Mouse (Mus musculus): ENCODE measurements around the gene Olfr432.
"Not testable (repeated sequence)": the region's sequence is repeated elsewhere in the genome, so short reads cannot be mapped to it uniquely, and the experiment has no call there.

The Olfr432 gene

GRCm38 (mm10) chr1:174048893-174049292 lies at the start of gene Olfr432:
Gene Olfr432, plus strand, starts transcription at chr1:174049205.
- in situ Hi-C loops (cut with MboI, MseI), result no loop called here

- in situ Hi-C loops (cut with MboI, MseI), result loop anchor here (5.0 kb wide), 1 partner anchor 117 kb away; no protein-coding TSS in a partner anchor
Observed at GRCm38 (mm10) chr1:174004352-174005109, 44.5 kb upstream of the Olfr432 start.

- in situ Hi-C loops (cut with MboI, MseI), result not testable (repeated sequence)
Observed at GRCm38 (mm10) chr1:174007050-174007449, 42.0 kb upstream of the Olfr432 start.

- in situ Hi-C loops (cut with MboI, MseI), result no loop called here
Observed at GRCm38 (mm10) chr1:174031698-174032097, 17.3 kb upstream of the Olfr432 start, which contains the start of gene Ifi205. Gene Ifi205, minus strand, starts transcription at chr1:174031810.

- in situ Hi-C loops (cut with MboI, MseI), result no loop called here
Observed at GRCm38 (mm10) chr1:174035841-174036240, 13.2 kb upstream of the Olfr432 start.

GRCm38 (mm10) chr1:174038480-174038879 lies 10.5 kb upstream of the Olfr432 start:
- in situ Hi-C loops (cut with MboI, MseI), result no loop called here

- in situ Hi-C loops (cut with MboI, MseI), result no loop called here
Observed at GRCm38 (mm10) chr1:174040523-174041177, 8.4 kb upstream of the Olfr432 start, which contains the start of gene Olfr433. Gene Olfr433, plus strand, starts transcription at chr1:174040705.

GRCm38 (mm10) chr1:174042091-174042884 lies 6.7 kb upstream of the Olfr432 start:
- in situ Hi-C loops (cut with MboI, MseI), result not testable (repeated sequence)

- in situ Hi-C loops (cut with MboI, MseI), result no loop called here
Observed at GRCm38 (mm10) chr1:174044431-174044830, 4.6 kb upstream of the Olfr432 start.

- in situ Hi-C loops (cut with MboI, MseI), result not testable (repeated sequence)
Observed at GRCm38 (mm10) chr1:174048227-174048626, 778 bp upstream of the Olfr432 start.

GRCm38 (mm10) chr1:174049357-174049756 lies 352 bp downstream of the Olfr432 start:
- in situ Hi-C loops (cut with MboI, MseI), result not testable (repeated sequence)

GRCm38 (mm10) chr1:174050532-174050931 lies 1.5 kb downstream of the Olfr432 start:
- in situ Hi-C loops (cut with MboI, MseI), result no loop called here

GRCm38 (mm10) chr1:174051515-174051914 lies 2.5 kb downstream of the Olfr432 start:
- in situ Hi-C loops (cut with MboI, MseI), result no loop called here

- in situ Hi-C loops (cut with MboI, MseI), result no loop called here
Observed at GRCm38 (mm10) chr1:174051931-174052536, 3.0 kb downstream of the Olfr432 start.

GRCm38 (mm10) chr1:174052981-174053380 lies 4.0 kb downstream of the Olfr432 start:
- in situ Hi-C loops (cut with MboI, MseI), result no loop called here

- in situ Hi-C loops (cut with MboI, MseI), result no loop called here
Observed at GRCm38 (mm10) chr1:174055248-174055647, 6.2 kb downstream of the Olfr432 start.

- in situ Hi-C loops (cut with MboI, MseI), result no loop called here
Observed at GRCm38 (mm10) chr1:174066305-174066704, 17.3 kb downstream of the Olfr432 start, which contains the start of gene Olfr430. Gene Olfr430, plus strand, starts transcription at chr1:174066605.

GRCm38 (mm10) chr1:174084031-174084430 lies 35.0 kb downstream of the Olfr432 start, which contains the start of gene Olfr429:
Gene Olfr429, plus strand, starts transcription at chr1:174084331.
- in situ Hi-C loops (cut with MboI, MseI), result no loop called here

GRCm38 (mm10) chr1:174096591-174096990 lies 47.6 kb downstream of the Olfr432 start, which contains the start of gene Olfr427:
Gene Olfr427, plus strand, starts transcription at chr1:174096891.
- in situ Hi-C loops (cut with MboI, MseI), result no loop called here

- in situ Hi-C loops (cut with MboI, MseI), result no loop called here
Observed at GRCm38 (mm10) chr1:174103735-174104134, 54.7 kb downstream of the Olfr432 start.

Measured in T-helper 2 cell (primary cell).